Mouse (Mus musculus): ENCODE results near the gene Tstd2.

DNA sequence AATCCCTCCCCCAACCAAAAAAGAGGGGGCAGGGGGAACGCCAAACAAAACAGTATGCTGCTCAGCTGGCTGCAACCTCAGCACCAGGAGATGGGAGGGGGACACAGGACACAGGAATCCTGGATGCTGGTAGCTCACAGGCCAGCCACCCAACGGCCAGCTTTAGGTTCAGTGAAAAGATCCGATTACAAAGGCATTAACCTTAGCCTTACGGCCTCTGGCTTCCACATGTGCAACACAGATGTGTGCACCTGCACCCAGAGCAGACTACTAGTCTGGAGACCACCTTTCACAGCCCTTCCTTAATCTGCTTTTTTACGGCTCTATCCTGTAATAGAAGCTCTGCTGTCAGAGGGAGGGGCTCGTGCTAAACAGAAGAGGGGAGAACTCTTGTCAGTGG, 42.7 kb upstream of the Tstd2 start:
- TF ChIP-seq POLR2A (IDR thresholded peaks at IDR 0.05; ENCODE audit: low read depth, low read length) (no peak), CTCF (conservative IDR thresholded peaks at IDR 0.05; ENCODE audit: insufficient read depth, insufficient read length, low read depth, low read length) (no peak)
